ENCODE assay signal across 17 mouse cellular contexts in the genomic region with DNA sequence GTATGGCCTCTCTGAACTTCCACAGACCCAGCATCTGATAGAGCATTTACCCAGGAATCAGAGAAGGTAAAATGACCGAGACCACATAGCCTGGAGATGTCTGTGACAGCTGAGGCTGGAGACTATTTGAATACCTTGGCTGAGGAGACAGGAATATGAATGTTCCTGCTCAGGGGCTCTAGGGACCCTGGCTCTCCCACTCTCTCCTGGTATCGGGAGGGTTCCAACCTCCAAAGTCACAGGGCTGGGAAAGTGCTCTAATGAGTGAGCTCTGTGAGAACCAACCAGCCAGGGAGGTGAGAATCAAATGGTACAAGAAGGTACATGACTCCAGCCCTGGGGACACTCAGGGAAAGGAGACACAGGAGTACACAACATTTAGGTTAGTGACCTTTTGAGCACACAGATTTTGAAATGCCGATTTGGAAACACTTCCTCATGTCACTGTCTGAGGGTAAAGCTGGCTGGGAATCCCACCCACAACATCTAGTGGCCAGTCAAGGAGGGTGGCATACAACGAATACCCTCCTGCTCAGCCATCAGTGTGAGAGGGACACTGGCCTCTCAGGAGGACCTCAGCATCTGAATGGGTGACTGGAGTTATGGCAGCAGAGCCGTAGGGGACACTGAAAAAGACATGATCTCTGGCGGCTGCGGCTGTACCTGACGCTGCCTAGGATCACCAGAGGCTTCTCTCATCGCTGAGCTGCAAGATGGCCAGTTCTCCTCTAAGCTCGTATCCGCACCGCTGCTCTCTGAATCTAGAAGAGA. TPM values are rescaled to one million over a fixed set of nuclear protein-coding genes. Genes with fewer than 3 reads are reported as not detected.
DNase-seq lines count a peak whose midpoint lies in the region; ATAC-seq lines count a peak whose summit lies in the region.
"Had no signal": no experiment of that assay in that cellular context is flagged by ENCODE, and none has a peak within 500 bp of the region (broad histone marks: within the 10 kb centered on the region; RNA-seq: fewer than 3 reads in every experiment).

No protein-coding gene starts in this region.

- peak; percentile 10; the same call in 1 of the 2 replicates for ATAC-seq in megakaryocyte, adult 5-6 weeks (ENCODE audit: poor library complexity, severe bottlenecking)
- ATAC-seq: lung, postnatal 0 days had no signal

- DNase-seq in adrenal gland, postnatal 10 days, result peak; percentile 12
- no peak for DNase-seq in adrenal gland, postnatal 36 days
- DNase-seq in heart, adult 11 months, result peak; percentile 94
- no peak for DNase-seq in heart, postnatal 4 days
- peak; percentile 54 for DNase-seq in testis, postnatal 10 days (ENCODE audit: low spot score)
- no peak for DNase-seq in testis, postnatal 14 days (ENCODE audit: low spot score)
- no peak for DNase-seq in natural killer cell, adult 2 months (ENCODE audit: low spot score in 2 of 2)
- DNase-seq: cerebellum, adult 2 months; cerebellum, postnatal 36 days; embryo, embryonic 11 days; kidney, adult 18-20 months; layer of hippocampus, adult 9-11 months; right cerebral cortex, adult 18-20 months had no signal

RNA-seq across cellular contexts. Expression of gene Hjurp, which starts 7.7 kb away (rescaled TPM):
- total RNA-seq in adrenal gland, postnatal 10 days (2021), result 10 to 100 TPM; 63.8 to 91.9 TPM
- total RNA-seq in adrenal gland, postnatal 36 days (2021), result 10 to 100 TPM; 31.0 to 35.9 TPM
- 100 to 1,000 TPM in 1 of 2 experiments, 10 to 100 TPM in 1; 97.1 to 100 TPM for total RNA-seq in heart, postnatal 4 days (2021)
- total RNA-seq in megakaryocyte, adult 5-6 weeks (2015), result 99.8 and 112 TPM in 2 replicates
- 174 and 189 TPM in 2 replicates for total RNA-seq in megakaryocyte, adult 5-6 weeks (2017)

RNA-seq across cellular contexts. Expression of gene Trpm8, which starts 7.7 kb away (rescaled TPM):
- total RNA-seq in adrenal gland, postnatal 10 days (2021), result not detected
- not detected for total RNA-seq in adrenal gland, postnatal 36 days (2021)
- total RNA-seq in heart, postnatal 4 days (2021), result not detected
- total RNA-seq in megakaryocyte, adult 5-6 weeks (2015), result not detected in 2 replicates
- not detected in 2 replicates for total RNA-seq in megakaryocyte, adult 5-6 weeks (2017)
- total RNA-seq: adrenal gland, adult 18-20 months; gastrocnemius, postnatal 36 days had no signal

RNA-seq across cellular contexts. Expression of gene Mroh2a, which starts 42.9 kb away (rescaled TPM):
- total RNA-seq in adrenal gland, postnatal 10 days (2021), result 1 to 10 TPM in 1 of 2 experiments, under 1 TPM in 1; 0.67 to 1.3 TPM
- total RNA-seq in adrenal gland, postnatal 36 days (2021), result under 1 TPM; 0.30 to 0.43 TPM
- under 1 TPM in 1 of 2 experiments, not detected in 1; 0.02 TPM for total RNA-seq in heart, postnatal 4 days (2021)
- 0.47 and 1.2 TPM in 2 replicates for total RNA-seq in megakaryocyte, adult 5-6 weeks (2015)
- 0.28 and 0.37 TPM in 2 replicates for total RNA-seq in megakaryocyte, adult 5-6 weeks (2017)
- total RNA-seq: gastrocnemius, postnatal 36 days had no signal

RNA-seq across cellular contexts. Expression of gene Ugt1a1, which starts 58.0 kb away (rescaled TPM):
- total RNA-seq in adrenal gland, postnatal 10 days (2021), result 100 to 1,000 TPM in 1 of 2 experiments, 10 to 100 TPM in 1; 40.3 to 102 TPM
- total RNA-seq in adrenal gland, postnatal 36 days (2021), result 10 to 100 TPM in 1 of 2 experiments, under 1 TPM in 1; 0.73 to 55.5 TPM
- not detected for total RNA-seq in heart, postnatal 4 days (2021)
- 0.29 and 1.1 TPM in 2 replicates for total RNA-seq in megakaryocyte, adult 5-6 weeks (2015)
- 0.37 TPM in 1 of 2 replicates, not detected in the other for total RNA-seq in megakaryocyte, adult 5-6 weeks (2017)
- total RNA-seq: gastrocnemius, postnatal 36 days had no signal

Comparison
In these comparisons a context has a peak if more than half of its experiments do, and no peak if none do; other contexts are left out.
1. DNase-seq: peak in adrenal gland, postnatal 10 days (single experiment), heart, adult 11 months (single experiment) and testis, postnatal 10 days (single experiment); none in adrenal gland, postnatal 36 days (0 of 2), heart, postnatal 4 days (single experiment), testis, postnatal 14 days (single experiment) and natural killer cell, adult 2 months (0 of 2).